Mouse (Mus musculus): Measurements from ENCODE around the gene Pmvk.

Pmvk gene

GRCm38 (mm10) chr3:89454401-89455177, at the start of gene Pmvk:
Gene Pmvk (plus strand): TSS chr3:89454541.
- DNase-seq (ENCODE audit: low read depth, low spot score): no peak

- no peak for DNase-seq (ENCODE audit: low read depth, low spot score)
These were observed 47.5 kb upstream of the Pmvk start for GRCm38 (mm10) chr3:89406887-89407286.

DNA sequence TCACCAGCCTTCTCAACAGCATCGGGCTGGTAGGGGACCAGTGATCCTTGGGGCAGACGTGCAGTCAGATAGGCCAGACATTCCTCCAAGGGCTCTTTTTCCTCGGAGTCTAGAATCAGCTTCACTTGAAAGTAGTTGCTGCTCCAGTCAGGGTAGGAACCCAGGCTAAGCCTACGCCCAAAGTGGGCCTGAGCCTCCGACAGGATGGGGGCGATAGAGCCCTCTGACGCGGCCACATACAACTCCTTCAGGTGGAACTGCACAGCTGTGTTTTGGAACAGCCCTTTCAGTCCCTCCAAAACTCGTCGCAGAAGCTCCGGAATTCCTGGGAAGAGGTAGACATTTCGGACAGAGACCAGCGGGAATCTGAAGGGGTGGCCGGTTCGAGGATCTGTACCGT, 45.9 kb upstream of the Pmvk start:
- DNase-seq (ENCODE audit: low read depth, low spot score): no peak

GRCm38 (mm10) chr3:89409701-89410100, 44.6 kb upstream of the Pmvk start:
- DNase-seq (ENCODE audit: low read depth, low spot score): no peak

- no peak for DNase-seq (ENCODE audit: low read depth, low spot score)
These were observed 43.5 kb upstream of the Pmvk start for GRCm38 (mm10) chr3:89410864-89411263.

DNA sequence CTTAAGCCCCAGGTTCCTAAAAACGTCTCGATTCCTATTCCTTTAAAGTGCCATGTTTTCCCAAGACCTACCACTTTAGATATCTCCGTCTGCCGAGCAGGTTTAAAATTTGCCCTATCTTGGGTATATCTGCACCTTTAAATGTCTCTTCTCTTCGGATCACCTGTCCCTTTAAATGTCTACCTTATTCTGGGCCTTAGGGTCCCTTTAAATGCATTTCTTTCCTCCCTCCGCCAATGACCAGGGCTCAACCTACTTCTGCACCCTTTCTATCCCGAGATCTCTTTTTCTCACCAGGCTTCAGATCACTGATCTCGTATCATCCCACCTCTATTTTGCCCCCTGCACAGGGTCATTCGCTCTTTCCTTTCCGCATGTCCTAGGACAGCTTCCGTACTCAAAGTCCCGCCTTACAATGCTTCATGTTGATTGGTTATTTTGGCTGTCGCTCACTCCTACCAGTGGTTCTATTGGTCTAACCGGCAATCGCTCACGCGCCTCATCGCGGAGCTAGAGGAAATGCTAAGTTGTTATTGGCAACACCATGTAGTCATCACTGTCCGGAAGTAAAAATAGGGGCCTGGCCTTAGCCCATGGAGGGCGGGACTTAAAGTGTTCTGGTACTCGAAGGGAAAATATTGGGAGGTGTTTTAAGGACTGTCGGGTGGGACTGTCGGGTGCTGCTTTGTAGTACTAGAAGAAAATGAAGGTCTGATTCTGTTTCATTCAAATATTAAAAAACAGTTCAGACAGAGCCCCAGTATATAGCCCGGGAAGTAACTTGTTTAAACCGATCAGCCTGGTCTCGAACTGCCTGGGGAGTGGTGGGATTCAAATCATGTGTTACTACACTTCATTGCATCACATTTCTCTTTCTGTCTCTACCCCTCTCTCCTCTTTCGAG, 42.6 kb upstream of the Pmvk start, which contains the start of gene Flad1:
Gene Flad1, minus strand, starts transcription at position 381 of the 904 bp plus-strand sequence.
- peak; percentile 98 for DNase-seq (ENCODE audit: low read depth, low spot score)

GRCm38 (mm10) chr3:89416158-89416557, 38.2 kb upstream of the Pmvk start:
- no peak for DNase-seq (ENCODE audit: low read depth, low spot score)

- no peak for DNase-seq (ENCODE audit: low read depth, low spot score)
These were observed 37.2 kb upstream of the Pmvk start for GRCm38 (mm10) chr3:89417131-89417530.

DNA sequence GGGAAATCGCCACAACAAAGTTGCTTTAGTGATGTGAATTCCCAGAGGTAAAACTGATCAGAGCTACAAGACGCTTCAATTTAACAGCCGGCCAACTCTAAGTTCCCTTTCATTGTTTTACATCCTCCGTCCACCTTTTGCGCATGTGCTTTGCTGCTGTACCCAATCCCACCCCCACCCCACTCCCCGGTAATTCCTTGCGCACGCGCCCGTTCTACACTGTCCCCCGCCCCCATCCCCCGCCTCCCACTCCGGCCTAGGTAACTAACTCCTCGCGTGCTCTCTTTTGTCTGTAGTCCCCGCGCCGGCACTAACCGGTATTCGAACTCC, 36.5 kb upstream of the Pmvk start:
- DNase-seq (ENCODE audit: low read depth, low spot score): no peak

DNA sequence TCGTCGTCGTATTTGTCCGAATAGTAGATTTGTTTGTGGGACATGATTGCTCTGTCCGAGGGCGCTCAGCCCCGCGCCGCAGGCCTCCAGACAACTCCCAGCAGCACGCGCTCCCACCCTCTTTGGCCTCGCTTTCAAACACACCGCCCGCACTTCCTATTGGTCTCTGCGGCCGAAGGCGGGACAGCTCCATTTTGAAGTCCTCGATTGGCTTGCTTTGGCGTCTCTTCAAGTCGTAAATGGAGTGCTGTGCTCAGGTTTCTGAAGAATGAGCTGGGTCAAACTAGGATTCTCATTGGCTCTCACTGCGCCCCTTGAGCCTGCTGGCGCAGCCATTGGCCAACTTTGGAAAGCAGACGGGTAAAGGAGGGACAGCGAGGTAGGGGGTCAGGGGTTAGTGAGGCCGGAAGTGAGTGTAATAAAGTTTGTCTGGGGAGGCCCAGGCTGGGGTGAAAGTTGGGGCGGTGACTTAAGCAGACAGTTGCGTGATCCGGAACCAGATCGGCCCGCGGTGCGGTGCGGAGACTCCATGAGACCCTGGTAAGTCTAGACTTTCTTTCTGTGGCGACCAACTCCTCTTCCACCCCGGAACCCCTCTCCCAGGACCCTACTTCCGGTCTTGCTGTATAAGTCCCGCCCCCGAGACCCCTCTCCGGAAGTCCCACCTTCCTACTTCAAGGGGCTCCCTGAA, 36.0 kb upstream of the Pmvk start, which contains the start of the genes Cks1b and Shc1:
Gene Cks1b, minus strand, starts transcription at position 214 of the 691 bp plus-strand sequence.
Gene Shc1, plus strand, starts transcription at position 274 of the 691 bp plus-strand sequence.
- peak; percentile 96 for DNase-seq (ENCODE audit: low read depth, low spot score)

GRCm38 (mm10) chr3:89418861-89419250, 35.5 kb upstream of the Pmvk start:
- no peak for DNase-seq (ENCODE audit: low read depth, low spot score)

DNA sequence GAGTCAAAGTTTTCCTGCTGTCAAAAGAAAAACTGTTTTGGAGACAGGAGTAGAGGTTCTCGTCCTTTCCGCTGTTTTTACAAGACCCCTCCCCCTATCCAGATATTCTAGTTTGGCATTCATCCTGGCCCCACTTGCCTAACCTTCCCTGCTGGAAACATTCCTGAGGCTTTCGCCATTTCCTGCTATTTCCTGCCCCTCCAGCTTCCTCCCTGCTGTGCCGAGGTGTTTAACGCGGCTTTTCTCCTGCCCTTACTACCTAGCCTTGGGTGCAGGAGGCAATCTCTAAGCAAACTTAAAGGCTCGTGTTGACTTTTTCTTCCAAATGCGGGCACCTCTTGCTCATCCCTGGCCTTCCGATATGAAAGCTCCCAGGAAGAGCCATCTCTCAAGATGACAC, 34.8 kb upstream of the Pmvk start:
- DNase-seq (ENCODE audit: low read depth, low spot score): no peak

DNA sequence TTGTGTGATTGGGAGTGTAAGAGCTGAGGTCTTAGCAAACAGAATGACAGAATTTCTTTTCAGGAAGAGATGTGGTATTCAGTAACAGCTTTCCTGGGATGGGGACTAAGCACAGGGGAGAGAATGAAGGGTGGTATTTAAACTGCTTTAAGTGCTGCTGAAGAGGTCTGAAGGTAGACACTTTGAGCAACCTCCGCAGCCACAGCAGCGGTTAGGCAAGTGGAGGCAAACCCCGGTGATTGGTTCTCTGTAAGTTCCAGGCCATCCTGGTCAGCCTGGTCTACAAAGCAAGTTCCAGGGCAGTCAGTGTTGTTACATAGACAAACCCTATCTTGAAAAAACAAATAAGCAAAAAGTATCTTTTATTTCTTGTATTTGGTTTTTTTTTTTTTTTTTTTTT, 34.4 kb upstream of the Pmvk start:
- no peak for DNase-seq (ENCODE audit: low read depth, low spot score)

GRCm38 (mm10) chr3:89420421-89420820, 33.9 kb upstream of the Pmvk start:
- no peak for DNase-seq (ENCODE audit: low read depth, low spot score)

DNA sequence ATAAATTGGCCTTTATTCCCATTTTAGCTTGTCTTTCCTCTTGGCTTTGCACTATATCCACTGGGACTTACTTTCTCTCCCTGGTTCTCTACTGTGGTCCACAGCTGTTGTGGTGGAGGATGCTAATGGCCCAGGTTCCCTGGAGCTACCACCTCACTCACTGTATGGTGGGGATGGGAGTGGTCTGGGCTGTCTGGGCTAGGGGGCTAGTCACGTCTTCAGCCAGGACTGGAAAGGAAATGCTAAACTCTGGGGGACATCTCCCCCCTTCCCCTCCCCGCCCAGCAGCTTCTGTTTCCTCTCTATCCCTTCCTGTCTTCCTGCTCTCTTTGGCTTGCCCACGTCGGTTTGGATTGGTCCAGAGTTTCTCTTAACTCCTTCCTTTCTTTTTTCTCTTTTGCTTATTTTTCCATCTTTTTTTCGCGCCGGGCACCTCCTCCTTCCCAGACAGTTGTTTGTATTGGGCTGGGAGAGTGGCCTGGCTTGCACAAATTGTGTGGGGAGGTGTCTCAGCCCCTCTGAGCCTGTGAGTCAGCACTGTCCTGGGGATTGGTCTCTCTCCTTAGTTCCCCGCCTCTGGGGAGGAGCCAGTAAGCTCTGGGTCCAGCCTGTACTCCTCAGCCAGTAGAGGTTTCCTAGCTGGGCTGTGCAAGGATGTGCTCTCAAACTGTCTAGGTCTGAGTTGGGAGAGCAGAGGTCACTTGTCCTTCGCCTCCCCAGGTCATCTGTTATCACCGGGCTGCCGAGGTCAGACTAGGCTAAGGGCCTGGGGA, 33.2 kb upstream of the Pmvk start:
- DNase-seq (ENCODE audit: low read depth, low spot score): peak; percentile 11

GRCm38 (mm10) chr3:89421810-89422473, 32.4 kb upstream of the Pmvk start:
- no peak for DNase-seq (ENCODE audit: low read depth, low spot score)

DNA sequence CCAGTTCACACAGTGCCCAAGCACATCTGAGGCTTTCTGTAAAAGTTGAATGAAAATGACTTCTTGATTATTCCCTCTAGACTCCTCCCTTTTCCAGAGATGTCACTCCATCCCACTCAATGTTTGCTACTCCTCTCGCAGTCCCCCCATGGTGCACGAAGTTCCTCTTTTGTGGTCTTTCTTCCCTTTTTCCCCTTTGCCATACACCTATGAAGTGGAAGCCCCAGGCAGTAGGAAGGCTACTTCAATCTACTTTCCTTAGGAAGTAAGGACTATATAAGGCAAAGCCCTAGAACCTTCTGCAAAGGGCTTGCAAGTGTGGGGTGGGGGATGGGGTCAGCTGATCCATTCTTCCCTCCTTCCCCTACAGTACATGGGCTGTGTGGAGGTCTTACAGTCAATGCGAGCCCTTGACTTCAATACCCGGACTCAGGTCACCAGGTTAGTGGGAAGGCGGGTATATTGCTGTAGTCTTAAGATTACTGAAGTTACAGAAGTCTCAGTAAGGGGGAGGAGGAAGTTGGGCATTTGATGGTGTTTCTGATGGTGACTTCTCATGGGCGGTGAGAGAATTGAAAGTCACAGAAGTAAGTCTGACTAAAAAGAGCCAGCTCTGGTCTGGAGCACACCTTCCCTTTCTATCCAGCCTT, 31.7 kb upstream of the Pmvk start:
- no peak for DNase-seq (ENCODE audit: low read depth, low spot score)

DNA sequence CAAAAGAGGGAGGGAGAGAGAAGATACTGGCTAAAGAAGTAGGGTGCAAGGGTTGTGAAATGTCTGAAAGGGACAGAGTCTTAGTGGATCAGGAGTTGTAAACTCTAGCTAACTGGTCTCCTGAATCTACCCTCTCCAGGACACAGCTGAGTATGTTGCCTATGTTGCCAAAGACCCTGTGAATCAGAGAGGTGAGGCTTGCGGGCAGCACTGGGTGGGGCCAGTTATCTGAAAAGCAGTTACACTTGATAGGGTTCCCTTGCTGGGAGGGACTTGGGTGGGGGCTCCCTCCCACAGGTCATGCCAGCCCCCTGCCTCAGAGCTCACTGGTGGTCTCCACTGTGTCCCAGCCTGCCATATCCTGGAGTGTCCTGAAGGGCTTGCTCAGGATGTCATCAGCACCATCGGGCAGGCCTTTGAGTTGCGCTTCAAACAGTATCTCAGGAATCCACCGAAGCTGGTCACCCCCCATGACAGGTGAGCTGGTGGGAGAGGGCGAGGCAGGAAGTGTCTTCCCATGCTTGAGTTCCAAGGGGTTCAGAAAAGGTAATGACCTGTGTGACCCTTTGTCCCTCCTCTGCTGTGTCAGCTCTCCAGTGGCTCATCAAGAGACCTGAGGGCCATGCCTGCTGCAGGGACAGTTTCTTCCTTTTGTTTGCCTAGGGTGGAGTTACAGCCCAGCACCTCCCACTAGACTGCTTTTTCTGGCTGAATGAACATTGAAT, 29.8 kb upstream of the Pmvk start:
- DNase-seq (ENCODE audit: low read depth, low spot score): no peak

- DNase-seq (ENCODE audit: low read depth, low spot score): no peak
These were observed 29.2 kb upstream of the Pmvk start for GRCm38 (mm10) chr3:89425141-89425525.

DNA sequence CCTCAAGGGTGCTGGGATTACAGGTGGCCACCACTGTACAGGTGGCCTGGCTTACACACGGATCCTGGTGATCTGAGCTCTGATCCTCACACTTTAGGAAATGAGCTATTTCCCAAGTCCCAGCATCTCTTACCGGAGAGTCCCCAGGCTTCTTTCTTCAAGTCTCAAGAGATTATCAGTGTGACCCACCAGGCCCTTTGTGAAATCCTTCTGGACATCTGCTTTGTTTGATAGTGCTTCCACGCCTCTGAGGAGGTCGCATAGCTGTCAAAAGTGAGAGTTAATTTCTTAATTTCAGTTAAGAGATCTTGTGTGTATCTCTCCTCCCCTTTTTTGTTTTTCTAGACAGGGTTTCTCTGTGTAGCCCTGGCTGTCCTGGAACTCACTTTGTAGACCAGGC, 28.5 kb upstream of the Pmvk start:
- no peak for DNase-seq (ENCODE audit: low read depth, low spot score)

Measured in CD4-positive, CD25-positive, alpha-beta regulatory T cell, adult 2 months (primary cell).